Mouse (Mus musculus): ENCODE results near the gene Amt. TPM values are rescaled to one million over a fixed set of nuclear protein-coding genes. Genes with fewer than 3 reads are reported as not detected.
"Not testable (repeated sequence)": the region's sequence is repeated elsewhere in the genome, so short reads cannot be mapped to it uniquely, and the experiment has no call there.

Gene Amt
- polyA plus RNA-seq, 1 experiment from 2014 or later: 17.4 TPM

DNA sequence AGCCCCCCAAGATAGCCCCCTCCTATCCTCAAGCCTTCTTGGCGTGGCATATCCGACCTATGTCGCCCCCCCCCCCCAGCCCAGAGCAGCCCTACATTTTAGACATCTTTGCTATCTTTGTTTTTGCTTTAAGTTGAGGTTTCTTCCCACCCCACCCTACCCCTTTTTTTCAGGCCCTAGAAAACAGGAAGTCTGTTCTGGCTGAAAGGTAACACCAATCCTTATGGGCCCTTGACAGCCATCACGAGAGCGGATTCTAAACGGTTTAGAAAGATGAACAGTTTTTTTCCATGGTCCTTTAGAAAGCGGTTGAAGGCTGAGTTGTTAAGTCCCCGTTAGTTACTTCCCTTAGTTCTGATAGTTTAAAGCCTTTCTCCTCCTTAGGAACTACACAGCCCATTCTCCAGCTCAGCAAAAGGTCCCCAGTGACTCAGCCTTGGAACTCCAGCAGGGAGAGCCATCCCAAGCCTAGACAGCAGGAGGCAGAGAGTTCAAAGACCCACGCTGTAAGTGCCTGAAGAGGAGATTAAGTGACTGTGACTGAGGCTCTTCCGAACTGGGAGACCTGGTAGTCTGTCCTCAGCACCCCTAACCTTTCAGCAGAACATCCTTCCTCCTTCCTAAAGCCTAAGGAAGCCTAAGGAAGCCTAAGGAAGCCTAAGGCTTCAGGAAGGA is 30.3 kb upstream of the Amt start:
- no peak for ATAC-seq (ENCODE audit: insufficient number of reproducible peaks, insufficient read depth, low FRiP score, low TSS enrichment)
- no peaks in the 10 kb centered on the region for H3K36me3 ChIP-seq
- H3K4me2 ChIP-seq (replicated peaks): no peak overlapping the region
- no peaks in the 10 kb centered on the region for H3K9me3 ChIP-seq
- no peak overlapping the region for H3K27ac ChIP-seq
- no peak overlapping the region for H3K9ac ChIP-seq
- H3K4me3 ChIP-seq: no peak overlapping the region
- WGBS: 47% methylated on average over 10 of the region's 10 CpGs
- peaks cover 14% of the 10 kb centered on the region for H3K4me1 ChIP-seq
- H3K27me3 ChIP-seq: no peaks in the 10 kb centered on the region

- H3K27me3 ChIP-seq: no peaks in the 10 kb centered on the region
- H3K4me1 ChIP-seq: 0 out of 2 replicates have a peak, but pooled peaks cover 11% of the 10 kb centered on the region
- H3K9ac ChIP-seq: no peak overlapping the region
- WGBS: 79% methylated on average over 7 of the region's 7 CpGs
- no peaks in the 10 kb centered on the region for H3K36me3 ChIP-seq
- H3K27ac ChIP-seq: no peak overlapping the region
- ATAC-seq (ENCODE audit: insufficient number of reproducible peaks, insufficient read depth, low FRiP score, low TSS enrichment): no peak
- H3K9me3 ChIP-seq: no peaks in the 10 kb centered on the region
- no peak overlapping the region for H3K4me3 ChIP-seq
- no peak overlapping the region for H3K4me2 ChIP-seq (replicated peaks)
Measured at GRCm38 (mm10) chr9:108267691-108268090, 29.0 kb upstream of the Amt start.

- H3K27ac ChIP-seq; H3K9me3 ChIP-seq; H3K36me3 ChIP-seq; H3K27me3 ChIP-seq; H3K4me2 ChIP-seq (replicated peaks); H3K4me3 ChIP-seq; ATAC-seq (ENCODE audit: insufficient number of reproducible peaks, insufficient read depth, low FRiP score, low TSS enrichment); H3K9ac ChIP-seq: not testable (repeated sequence)
- H3K4me1 ChIP-seq: 0 out of 2 replicates have a peak, but pooled peaks cover 10% of the 10 kb centered on the region
- WGBS: 77% methylated on average over 7 of the region's 7 CpGs
Measured at GRCm38 (mm10) chr9:108268701-108269100, 28.0 kb upstream of the Amt start.

DNA sequence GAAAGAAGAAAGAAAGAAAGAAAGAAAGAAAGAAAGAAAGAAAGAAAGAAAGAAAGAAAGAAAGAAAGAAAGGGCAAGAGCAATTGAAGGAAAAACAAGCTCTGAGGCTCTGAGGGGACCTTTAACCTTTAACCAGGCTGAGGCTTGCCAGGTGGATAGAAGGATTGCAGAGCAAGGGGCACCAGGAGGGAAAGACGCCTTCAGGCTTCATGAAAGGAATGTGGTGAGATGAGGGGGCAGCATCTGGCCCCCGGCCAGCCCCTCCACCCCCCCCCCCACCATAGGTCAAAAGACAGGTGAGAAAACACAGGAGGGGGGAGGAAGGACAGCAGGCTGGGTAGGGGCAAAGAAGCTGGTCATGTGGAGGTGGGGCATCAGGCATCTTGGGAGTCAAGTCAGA is 24.7 kb upstream of the Amt start:
- no peak overlapping the region for H3K4me2 ChIP-seq (replicated peaks)
- H3K9ac ChIP-seq: no peak overlapping the region
- no peaks in the 10 kb centered on the region for H3K36me3 ChIP-seq
- no peaks in the 10 kb centered on the region for H3K27me3 ChIP-seq
- H3K9me3 ChIP-seq: no peaks in the 10 kb centered on the region
- no peak overlapping the region for H3K27ac ChIP-seq
- ATAC-seq (ENCODE audit: insufficient number of reproducible peaks, insufficient read depth, low FRiP score, low TSS enrichment): no peak
- 0 out of 2 replicates have a peak, but pooled peaks cover 15% of the 10 kb centered on the region for H3K4me1 ChIP-seq
- WGBS: 4% methylated on average over 2 of the region's 2 CpGs
- no peak overlapping the region for H3K4me3 ChIP-seq

GRCm38 (mm10) chr9:108272691-108273090 is 24.0 kb upstream of the Amt start:
- 0 out of 2 replicates have a peak, but pooled peaks cover 15% of the 10 kb centered on the region for H3K4me1 ChIP-seq
- H3K36me3 ChIP-seq: no peaks in the 10 kb centered on the region
- H3K27me3 ChIP-seq: no peaks in the 10 kb centered on the region
- H3K9me3 ChIP-seq: no peaks in the 10 kb centered on the region
- 0 out of 2 replicates have a peak overlapping the region, but pooled peaks have one; percentile 23 for H3K27ac ChIP-seq
- no peak for ATAC-seq (ENCODE audit: insufficient number of reproducible peaks, insufficient read depth, low FRiP score, low TSS enrichment)
- no peak overlapping the region for H3K4me3 ChIP-seq
- WGBS: 63% methylated on average over 5 of the region's 5 CpGs
- no peak overlapping the region for H3K4me2 ChIP-seq (replicated peaks)
- H3K9ac ChIP-seq: no peak overlapping the region

GRCm38 (mm10) chr9:108273485-108273884 is 23.2 kb upstream of the Amt start:
- Histone ChIP-seq H3K27ac (no peak overlapping the region), H3K9ac (no peak overlapping the region), H3K4me3 (no peak overlapping the region), H3K4me2 (replicated peaks) (no peak overlapping the region), H3K27me3 (no peaks in the 10 kb centered on the region), H3K9me3 (no peaks in the 10 kb centered on the region), H3K4me1 (0 out of 2 replicates have a peak, but pooled peaks cover 15% of the 10 kb centered on the region), H3K36me3 (no peaks in the 10 kb centered on the region)
- ATAC-seq (ENCODE audit: insufficient number of reproducible peaks, insufficient read depth, low FRiP score, low TSS enrichment): no peak
- WGBS: 74% methylated on average over 4 of the region's 4 CpGs

- Histone ChIP-seq H3K36me3 (no peaks in the 10 kb centered on the region), H3K27me3 (no peaks in the 10 kb centered on the region), H3K27ac (no peak overlapping the region), H3K4me3 (no peak overlapping the region), H3K4me1 (0 out of 2 replicates have a peak, but pooled peaks cover 15% of the 10 kb centered on the region), H3K9me3 (no peaks in the 10 kb centered on the region), H3K9ac (no peak overlapping the region), H3K4me2 (replicated peaks) (no peak overlapping the region)
- WGBS: 80% methylated on average over 5 of the region's 5 CpGs
- no peak for ATAC-seq (ENCODE audit: insufficient number of reproducible peaks, insufficient read depth, low FRiP score, low TSS enrichment)
Measured at GRCm38 (mm10) chr9:108274476-108275330, 21.9 kb upstream of the Amt start.

GRCm38 (mm10) chr9:108275331-108275659 is 21.4 kb upstream of the Amt start:
- Histone ChIP-seq H3K27me3 (no peaks in the 10 kb centered on the region), H3K4me3 (no peak overlapping the region), H3K4me2 (replicated peaks) (no peak overlapping the region), H3K36me3 (no peaks in the 10 kb centered on the region), H3K4me1 (0 out of 2 replicates have a peak, but pooled peaks cover 15% of the 10 kb centered on the region), H3K9ac (no peak overlapping the region), H3K9me3 (no peaks in the 10 kb centered on the region), H3K27ac (no peak overlapping the region)
- WGBS: 59% methylated on average over 6 of the region's 6 CpGs
- no peak for ATAC-seq (ENCODE audit: insufficient number of reproducible peaks, insufficient read depth, low FRiP score, low TSS enrichment)

- 67% methylated on average over 10 of the region's 10 CpGs for WGBS
Measured at GRCm38 (mm10) chr9:108278697-108279450, 17.8 kb upstream of the Amt start.

GRCm38 (mm10) chr9:108280071-108280828 is 16.4 kb upstream of the Amt start:
- WGBS: 41% methylated on average over 8 of the region's 8 CpGs

More at GRCm38 (mm10) chr9:108278697-108279450, 17.8 kb upstream of the Amt start:
- Histone ChIP-seq H3K27ac (no peak overlapping the region), H3K9ac (no peak overlapping the region), H3K4me1 (0 out of 2 replicates have a peak, but pooled peaks cover 8% of the 10 kb centered on the region), H3K4me2 (replicated peaks) (no peak overlapping the region), H3K36me3 (no peaks in the 10 kb centered on the region), H3K4me3 (no peak overlapping the region), H3K27me3 (no peaks in the 10 kb centered on the region), H3K9me3 (no peaks in the 10 kb centered on the region)
- no peak for ATAC-seq (ENCODE audit: insufficient number of reproducible peaks, insufficient read depth, low FRiP score, low TSS enrichment)

GRCm38 (mm10) chr9:108284410-108284809 is 12.2 kb upstream of the Amt start:
- no peaks in the 10 kb centered on the region for H3K4me1 ChIP-seq
- WGBS: 9% methylated on average over 6 of the region's 6 CpGs
- no peak for ATAC-seq (ENCODE audit: insufficient number of reproducible peaks, insufficient read depth, low FRiP score, low TSS enrichment)

More at GRCm38 (mm10) chr9:108280071-108280828, 16.4 kb upstream of the Amt start:
- no peak overlapping the region for H3K4me2 ChIP-seq (replicated peaks)
- no peak for ATAC-seq (ENCODE audit: insufficient number of reproducible peaks, insufficient read depth, low FRiP score, low TSS enrichment)
- no peak overlapping the region for H3K9ac ChIP-seq
- no peaks in the 10 kb centered on the region for H3K27me3 ChIP-seq
- no peaks in the 10 kb centered on the region for H3K9me3 ChIP-seq
- no peaks in the 10 kb centered on the region for H3K36me3 ChIP-seq
- H3K4me3 ChIP-seq: no peak overlapping the region
- no peak overlapping the region for H3K27ac ChIP-seq
- H3K4me1 ChIP-seq: no peaks in the 10 kb centered on the region

More at GRCm38 (mm10) chr9:108284410-108284809, 12.2 kb upstream of the Amt start:
- Histone ChIP-seq H3K27ac (no peak overlapping the region), H3K4me2 (replicated peaks) (no peak overlapping the region), H3K36me3 (no peaks in the 10 kb centered on the region), H3K4me3 (no peak overlapping the region), H3K9ac (no peak overlapping the region), H3K9me3 (no peaks in the 10 kb centered on the region), H3K27me3 (no peaks in the 10 kb centered on the region)

All from embryonic facial prominence, embryonic 12.5 days (tissue).